Mouse (Mus musculus) erythroblast, embryonic 14.5 days (primary cell): ENCODE results near the gene Eif5. TPM values are rescaled to one million over a fixed set of nuclear protein-coding genes. Genes with fewer than 3 reads are reported as not detected.
A peak's percentile ranks its signal among the peaks of the same experiment; 100 is the strongest.
"Not testable (repeated sequence)": the region's sequence is repeated elsewhere in the genome, so short reads cannot be mapped to it uniquely, and the experiment has no call there.

ENCODE experiments used
- H3K27me3 ChIP-seq: 2 replicates; pipeline ENCODE4 v1.6.1; 2012; ENCODE audit warnings: inconsistent platforms; ENCODE audit not compliant: control insufficient read depth
- H3K36me3 ChIP-seq: 2 replicates; pipeline ENCODE4 v1.6.1; 2012; ENCODE audit warnings: mild to moderate bottlenecking, inconsistent platforms; ENCODE audit not compliant: control insufficient read depth
- H3K4me1 ChIP-seq: 2 replicates; pipeline ENCODE4 v1.6.1; 2012; ENCODE audit warnings: inconsistent platforms; ENCODE audit not compliant: control insufficient read depth
- H3K4me3 ChIP-seq: replicated peaks from 2 replicates; pipeline ENCODE3; 2012; ENCODE audit warnings: moderate library complexity, mild to moderate bottlenecking, inconsistent platforms
- H3K9me3 ChIP-seq: 2 replicates; pipeline ENCODE4 v1.6.1; 2012; ENCODE audit warnings: low read length, inconsistent platforms, mixed read lengths; ENCODE audit not compliant: control insufficient read depth
- GATA1 ChIP-seq: IDR thresholded peaks from 2 replicates; pipeline ENCODE4 v1.6.1; 2012; ENCODE audit warnings: low read length, inconsistent platforms, mixed read lengths
- TAL1 ChIP-seq: IDR thresholded peaks from 3 replicates; pipeline ENCODE4 v1.6.1; 2012; ENCODE audit warnings: low read length, inconsistent platforms, mixed read lengths
- polyA plus RNA-seq: library from polyadenylated mRNA; stranded (reverse); fragments of >175 nt; gene quantifications from 2 replicates; pipeline ENCODE4 v1.2.3, GENCODE M21; 2012

Eif5 gene
- polyA plus RNA-seq, 1 experiment = 23.0 TPM

- Histone ChIP-seq H3K9me3 (peaks cover 5% of the 10 kb centered on the region; the same call in 1 of the 2 replicates), H3K27me3 (peaks cover 24% of the 10 kb centered on the region), H3K4me1 (peaks cover 43% of the 10 kb centered on the region), H3K4me3 (peak overlapping the region; percentile 61), H3K36me3 (no peaks in the 10 kb centered on the region)
- TF ChIP-seq GATA1 (no peak), TAL1 (no peak)
Measured at GRCm38 (mm10) chr12:111507962-111508361, 29.9 kb upstream of the Eif5 start.

GRCm38 (mm10) chr12:111508438-111508837 is 29.4 kb upstream of the Eif5 start:
- not testable (repeated sequence) for H3K9me3 ChIP-seq, H3K36me3 ChIP-seq
- Histone ChIP-seq H3K4me1 (peaks cover 43% of the 10 kb centered on the region), H3K4me3 (peak overlapping the region; percentile 61), H3K27me3 (peaks cover 20% of the 10 kb centered on the region)

- peaks cover 10% of the 10 kb centered on the region for H3K36me3 ChIP-seq
- H3K27me3 ChIP-seq = peaks cover 2% of the 10 kb centered on the region; the same call in 1 of the 2 replicates
- H3K4me3 ChIP-seq = no peak overlapping the region
- H3K9me3 ChIP-seq = peaks cover 6% of the 10 kb centered on the region
- peaks cover 63% of the 10 kb centered on the region for H3K4me1 ChIP-seq
- TF ChIP-seq TAL1 (no peak), GATA1 (no peak)
Measured at GRCm38 (mm10) chr12:111512572-111513063, 25.2 kb upstream of the Eif5 start.

- peaks cover 2% of the 10 kb centered on the region; the same call in 1 of the 2 replicates for H3K27me3 ChIP-seq
- peaks cover 65% of the 10 kb centered on the region for H3K4me1 ChIP-seq
- H3K36me3 ChIP-seq = peaks cover 14% of the 10 kb centered on the region
- H3K4me3 ChIP-seq = no peak overlapping the region
- peaks cover 6% of the 10 kb centered on the region for H3K9me3 ChIP-seq
- no peak for TF ChIP-seq TAL1
- no peak for TF ChIP-seq GATA1
Measured at GRCm38 (mm10) chr12:111513673-111514072, 24.1 kb upstream of the Eif5 start.

- Histone ChIP-seq H3K27me3 (no peaks in the 10 kb centered on the region), H3K4me3 (peak overlapping the region; percentile 53), H3K4me1 (peaks cover 65% of the 10 kb centered on the region), H3K36me3 (peaks cover 20% of the 10 kb centered on the region), H3K9me3 (peaks cover 6% of the 10 kb centered on the region)
- no peak for TF ChIP-seq TAL1
- TF ChIP-seq GATA1 = no peak
Measured at GRCm38 (mm10) chr12:111514231-111514792, 23.5 kb upstream of the Eif5 start.

GRCm38 (mm10) chr12:111514874-111515649 is 22.8 kb upstream of the Eif5 start:
- no peak for TF ChIP-seq GATA1
- no peak for TF ChIP-seq TAL1
- Histone ChIP-seq H3K27me3 (no peaks in the 10 kb centered on the region), H3K4me3 (peak overlapping the region; percentile 53), H3K9me3 (peaks cover 6% of the 10 kb centered on the region), H3K36me3 (peaks cover 26% of the 10 kb centered on the region), H3K4me1 (peaks cover 71% of the 10 kb centered on the region)

GRCm38 (mm10) chr12:111515920-111516319 is 21.9 kb upstream of the Eif5 start:
- 0 out of 2 replicates have a peak, but pooled peaks have one; percentile 18 for TF ChIP-seq GATA1
- TF ChIP-seq TAL1 = no peak
- H3K4me1 ChIP-seq = peaks cover 79% of the 10 kb centered on the region

GRCm38 (mm10) chr12:111516826-111517225 is 21.0 kb upstream of the Eif5 start:
- H3K9me3 ChIP-seq = peaks cover 6% of the 10 kb centered on the region
- H3K36me3 ChIP-seq = peaks cover 26% of the 10 kb centered on the region
- no peak for TF ChIP-seq GATA1
- peak; percentile 37; the same call in 1 of the 3 replicates for TF ChIP-seq TAL1
- H3K4me3 ChIP-seq = peak overlapping the region; percentile 58
- H3K4me1 ChIP-seq = peaks cover 82% of the 10 kb centered on the region
- peaks cover 10% of the 10 kb centered on the region for H3K27me3 ChIP-seq

More at GRCm38 (mm10) chr12:111515920-111516319, 21.9 kb upstream of the Eif5 start:
- H3K4me3 ChIP-seq = peak overlapping the region; percentile 58
- H3K9me3 ChIP-seq = peaks cover 6% of the 10 kb centered on the region
- H3K36me3 ChIP-seq = peaks cover 26% of the 10 kb centered on the region
- peaks cover 6% of the 10 kb centered on the region for H3K27me3 ChIP-seq

GRCm38 (mm10) chr12:111517901-111518300 is 19.9 kb upstream of the Eif5 start:
- TF ChIP-seq GATA1 = peak; percentile 92
- peak; percentile 89 for TF ChIP-seq TAL1
- peaks cover 17% of the 10 kb centered on the region for H3K27me3 ChIP-seq
- peak overlapping the region; percentile 58 for H3K4me3 ChIP-seq
- peaks cover 26% of the 10 kb centered on the region for H3K36me3 ChIP-seq
- peaks cover 7% of the 10 kb centered on the region for H3K9me3 ChIP-seq
- peaks cover 80% of the 10 kb centered on the region for H3K4me1 ChIP-seq

- Histone ChIP-seq H3K36me3 (peaks cover 26% of the 10 kb centered on the region), H3K27me3 (peaks cover 22% of the 10 kb centered on the region), H3K4me1 (peaks cover 80% of the 10 kb centered on the region), H3K9me3 (peaks cover 7% of the 10 kb centered on the region), H3K4me3 (peak overlapping the region; percentile 58)
- TF ChIP-seq TAL1 = peak; percentile 69
- TF ChIP-seq GATA1 = peak; percentile 21; the same call in 1 of the 2 replicates
Measured at GRCm38 (mm10) chr12:111518391-111518790, 19.4 kb upstream of the Eif5 start.
